Mouse (Mus musculus) ovary, adult 18-20 months (tissue): ENCODE results near the gene Ldhal6b.

Source experiments
- DNase-seq: peaks from one replicate; pipeline ENCODE4 v3.0.0; 2022; ENCODE audit warnings: low spot score, mixed read lengths

Gene Ldhal6b

GRCm38 (mm10) chr17:5410336-5410735 lies 8.2 kb downstream of the Ldhal6b start:
- DNase-seq: no peak

GRCm38 (mm10) chr17:5407030-5407429 lies 11.5 kb downstream of the Ldhal6b start:
- DNase-seq: no peak

GRCm38 (mm10) chr17:5406566-5406965 lies 12.0 kb downstream of the Ldhal6b start:
- no peak for DNase-seq

GRCm38 (mm10) chr17:5403885-5404284 lies 14.7 kb downstream of the Ldhal6b start:
- DNase-seq: no peak

GRCm38 (mm10) chr17:5402624-5403023 lies 15.9 kb downstream of the Ldhal6b start:
- DNase-seq: peak; percentile 72

- DNase-seq: peak; percentile 23
Observed at GRCm38 (mm10) chr17:5402069-5402468, 16.5 kb downstream of the Ldhal6b start.

GRCm38 (mm10) chr17:5401288-5401687 lies 17.3 kb downstream of the Ldhal6b start:
- DNase-seq: no peak

- no peak for DNase-seq
Observed at GRCm38 (mm10) chr17:5400435-5401090, 18.0 kb downstream of the Ldhal6b start.

- DNase-seq: peak; percentile 58
Observed at GRCm38 (mm10) chr17:5397148-5398007, 21.2 kb downstream of the Ldhal6b start.

- DNase-seq: no peak
Observed at GRCm38 (mm10) chr17:5396213-5396612, 22.4 kb downstream of the Ldhal6b start.

- no peak for DNase-seq
Observed at GRCm38 (mm10) chr17:5395454-5396205, 22.9 kb downstream of the Ldhal6b start.

GRCm38 (mm10) chr17:5390682-5391081 lies 27.9 kb downstream of the Ldhal6b start:
- DNase-seq: no peak

GRCm38 (mm10) chr17:5388351-5388750 lies 30.2 kb downstream of the Ldhal6b start:
- DNase-seq: no peak

- no peak for DNase-seq
Observed at GRCm38 (mm10) chr17:5386885-5387545, 31.6 kb downstream of the Ldhal6b start.

- no peak for DNase-seq
Observed at GRCm38 (mm10) chr17:5385694-5386093, 32.9 kb downstream of the Ldhal6b start.

GRCm38 (mm10) chr17:5377930-5378310 lies 40.6 kb downstream of the Ldhal6b start:
- DNase-seq: no peak

- no peak for DNase-seq
Observed at GRCm38 (mm10) chr17:5377151-5377929, 41.2 kb downstream of the Ldhal6b start.

GRCm38 (mm10) chr17:5372951-5373350 lies 45.6 kb downstream of the Ldhal6b start:
- no peak for DNase-seq

GRCm38 (mm10) chr17:5371521-5371920 lies 47.0 kb downstream of the Ldhal6b start:
- DNase-seq: no peak

- DNase-seq: no peak
Observed at GRCm38 (mm10) chr17:5371032-5371431, 47.5 kb downstream of the Ldhal6b start.
